Comparison of ENCODE assay signal across 10 mouse cellular contexts in the genomic region with DNA sequence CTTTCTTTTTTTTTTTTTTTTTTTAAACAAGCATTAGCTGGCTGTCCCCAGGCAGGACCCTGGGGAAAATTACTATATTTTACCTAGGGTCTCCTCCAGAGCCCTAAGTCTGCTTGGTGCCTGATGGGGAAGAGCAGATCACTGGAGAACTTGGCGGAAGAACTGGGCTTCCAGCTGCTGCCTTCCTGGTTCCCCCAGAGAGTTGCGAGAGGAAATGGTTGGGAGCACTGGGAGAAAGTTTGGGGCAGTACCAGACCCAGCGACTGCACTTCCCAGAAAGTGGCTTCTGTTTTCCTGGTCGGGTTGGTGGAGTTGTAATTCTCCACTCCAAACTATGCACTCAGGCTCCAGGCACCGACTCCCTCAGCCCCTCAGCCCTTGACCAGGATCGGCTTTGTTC. TPM values are rescaled to one million over a fixed set of nuclear protein-coding genes. Genes with fewer than 3 reads are reported as not detected.
DNase-seq lines count a peak whose midpoint lies in the region; ATAC-seq and TF ChIP-seq lines count a peak whose summit lies in the region.
"Had no signal": no experiment of that assay in that cellular context is flagged by ENCODE, and none has a peak within 500 bp of the region (broad histone marks: within the 10 kb centered on the region; RNA-seq: fewer than 3 reads in every experiment).

No protein-coding gene starts in this region.

- H3K9ac ChIP-seq in forebrain, embryonic 13.5 days = no peak overlapping the region
- H3K9ac ChIP-seq in hindbrain, embryonic 11.5 days (ENCODE audit: low read depth, low read length) = no peak overlapping the region
- H3K9ac ChIP-seq in neural tube, embryonic 13.5 days = peak overlapping the region; percentile 79

- peaks cover 12% of the 10 kb centered on the region; the same call in 1 of the 2 replicates for H3K9me3 ChIP-seq in forebrain, embryonic 13.5 days (replicated peaks)
- no peaks in the 10 kb centered on the region for H3K9me3 ChIP-seq in hindbrain, embryonic 11.5 days (ENCODE audit: control insufficient read depth, low read length)
- H3K9me3 ChIP-seq in neural tube, embryonic 13.5 days = peaks cover 11% of the 10 kb centered on the region

- intact Hi-C loops in left cerebral cortex, adult 2 months (cut with DNase I) = loop anchor here (5.0 to 10.0 kb wide), 2 partner anchors 150 to 393 kb away; no protein-coding TSS in a partner anchor
- intact Hi-C loops in left cerebral cortex, postnatal 25 days (cut with DNase I) = loop anchor here (10.0 kb wide), 1 partner anchor 447 kb away; no protein-coding TSS in a partner anchor

- DNase-seq in left cerebral cortex, adult 2 months (ENCODE audit: extremely low spot score in 1 of 2, low spot score in 2 of 2) = no peak
- DNase-seq in left cerebral cortex, adult 9 months (ENCODE audit: low spot score in 2 of 2) = no peak
- DNase-seq in hindbrain, embryonic 11.5 days (ENCODE audit: low spot score) = peak; percentile 19
- DNase-seq in thymus, adult 18-20 months = no peak
- DNase-seq in thymus, postnatal 36 days = no peak
- DNase-seq in left cerebral cortex, postnatal 25 days (ENCODE audit: low spot score in 2 of 2) = no peak
- DNase-seq: right cerebral cortex, postnatal 14 days had no signal

- ATAC-seq in forebrain, embryonic 13.5 days = no peak
- ATAC-seq in hindbrain, embryonic 11.5 days (ENCODE audit: low FRiP score) = no peak
- ATAC-seq in neural tube, embryonic 13.5 days (ENCODE audit: low read depth) = no peak

- H3K27ac ChIP-seq in left cerebral cortex, adult 2 months = no peak overlapping the region
- no peak overlapping the region for H3K27ac ChIP-seq in forebrain, embryonic 13.5 days
- no peak overlapping the region for H3K27ac ChIP-seq in hindbrain, embryonic 11.5 days (ENCODE audit: low read depth, low read length)
- H3K27ac ChIP-seq in neural tube, embryonic 13.5 days (replicated peaks) = peak overlapping the region; percentile 54; the same call in 1 of the 2 replicates
- H3K27ac ChIP-seq: macrophage had no signal

- H3K36me3 ChIP-seq in forebrain, embryonic 13.5 days (ENCODE audit: poor library complexity, severe bottlenecking) = no peaks in the 10 kb centered on the region
- no peaks in the 10 kb centered on the region for H3K36me3 ChIP-seq in hindbrain, embryonic 11.5 days (ENCODE audit: control insufficient read depth, insufficient read depth, low read length)
- no peaks in the 10 kb centered on the region for H3K36me3 ChIP-seq in neural tube, embryonic 13.5 days

- H3K27me3 ChIP-seq in forebrain, embryonic 13.5 days = peaks cover 55% of the 10 kb centered on the region
- peaks cover 30% of the 10 kb centered on the region for H3K27me3 ChIP-seq in hindbrain, embryonic 11.5 days (ENCODE audit: control insufficient read depth, insufficient read depth, low read length)
- peaks cover 71% of the 10 kb centered on the region for H3K27me3 ChIP-seq in neural tube, embryonic 13.5 days

- H3K4me3 ChIP-seq in left cerebral cortex, adult 2 months = peak overlapping the region; percentile 63
- H3K4me3 ChIP-seq in forebrain, embryonic 13.5 days = no peak overlapping the region
- peak overlapping the region; percentile 50 for H3K4me3 ChIP-seq in hindbrain, embryonic 11.5 days (ENCODE audit: low read depth, low read length)
- H3K4me3 ChIP-seq in neural tube, embryonic 13.5 days = peak overlapping the region; percentile 58

- no peak for TF ChIP-seq CTCF in left cerebral cortex, adult 2 months (IDR thresholded peaks at IDR 0.05)

- H3K4me2 ChIP-seq in forebrain, embryonic 13.5 days = peak overlapping the region; percentile 99
- peak overlapping the region; percentile 9; the same call in 1 of the 2 replicates for H3K4me2 ChIP-seq in hindbrain, embryonic 11.5 days (replicated peaks; ENCODE audit: low read depth, low read length)
- peak overlapping the region; percentile 96 for H3K4me2 ChIP-seq in neural tube, embryonic 13.5 days

- H3K4me1 ChIP-seq in forebrain, embryonic 13.5 days = peaks cover 36% of the 10 kb centered on the region
- peaks cover 3% of the 10 kb centered on the region; the same call in 1 of the 2 replicates for H3K4me1 ChIP-seq in hindbrain, embryonic 11.5 days (replicated peaks; ENCODE audit: control insufficient read depth, insufficient read depth, low read length)
- H3K4me1 ChIP-seq in neural tube, embryonic 13.5 days (replicated peaks) = peaks cover 41% of the 10 kb centered on the region

- WGBS in forebrain, embryonic 13.5 days = 17% methylated on average over 6 of the region's 6 CpGs
- WGBS in hindbrain, embryonic 11.5 days = 8% methylated on average over 6 of the region's 6 CpGs
- 21% methylated on average over 6 of the region's 6 CpGs for WGBS in neural tube, embryonic 13.5 days

RNA-seq across cellular contexts. Expression of gene Spon1, which starts 1.7 kb away (rescaled TPM):
- total RNA-seq in left cerebral cortex, adult 2 months (2021) = 10 to 100 TPM; 36.9 to 37.1 TPM
- 7.1 and 12.8 TPM in 2 replicates for polyA plus RNA-seq in forebrain, embryonic 13.5 days (2015; fragmentation: Nextera tagmentation; extraction: Ambion mirVana)
- 47.7 and 72.3 TPM in 2 replicates for polyA plus RNA-seq in hindbrain, embryonic 11.5 days (2014; fragmentation: Nextera tagmentation; extraction: Ambion mirVana)
- 81.6 and 93.0 TPM in 2 replicates for polyA plus RNA-seq in neural tube, embryonic 13.5 days (2015; fragmentation: Nextera tagmentation; extraction: Ambion mirVana)
- 10 to 100 TPM; 35.6 to 38.3 TPM for total RNA-seq in left cerebral cortex, postnatal 25 days (2021)
- polyA plus RNA-seq: macrophage had no signal

Comparison
In these comparisons a context has a peak if more than half of its experiments do, and no peak if none do; other contexts are left out.
1. H3K4me2 ChIP-seq: peak in every context shown above with its lines; median percentile 99 in forebrain, embryonic 13.5 days; 96 in neural tube, embryonic 13.5 days; 9 in hindbrain, embryonic 11.5 days.